Mouse (Mus musculus) neural tube, embryonic 11.5 days (tissue): ENCODE results near the gene Cxcr2. TPM values are rescaled to one million over a fixed set of nuclear protein-coding genes. Genes with fewer than 3 reads are reported as not detected.

Source experiments
- ATAC-seq: fragments of 200-750 bp; cut with Nextera tagmentation; 2 replicates; pipeline ENCODE4 v1.8.0; 2017; ENCODE audit warnings: moderate number of reproducible peaks, mild to moderate bottlenecking, moderate TSS enrichment, moderate library complexity; ENCODE audit not compliant: insufficient read depth, low FRiP score, low TSS enrichment
- DNase-seq: peaks from one replicate; pipeline ENCODE4 v3.0.0-alpha.2; 2015; ENCODE audit warnings: low spot score
- H3K27ac ChIP-seq: fragments of 300-500 bp; sonication (generic); 2 replicates; pipeline ENCODE4 v1.5.1; 2014; ENCODE audit warnings: low read depth, mild to moderate bottlenecking, low read length
- H3K27me3 ChIP-seq: fragments of 300-500 bp; sonication (generic); 2 replicates; pipeline ENCODE4 v1.6.1; 2014; ENCODE audit warnings: mild to moderate bottlenecking, low read length, mixed read lengths; ENCODE audit not compliant: control insufficient read depth, insufficient read depth
- H3K36me3 ChIP-seq: fragments of 300-500 bp; sonication (generic); 2 replicates; pipeline ENCODE4 v1.6.1; 2014; ENCODE audit warnings: mild to moderate bottlenecking, low read length, moderate library complexity, mixed read lengths; ENCODE audit not compliant: control insufficient read depth, insufficient read depth
- H3K4me1 ChIP-seq: fragments of 300-500 bp; sonication (generic); 2 replicates; pipeline ENCODE4 v1.6.1; 2014; ENCODE audit warnings: low read length, mixed read lengths; ENCODE audit not compliant: control insufficient read depth, insufficient read depth
- H3K4me2 ChIP-seq: fragments of 300-500 bp; sonication (generic); 2 replicates; pipeline ENCODE4 v1.6.1; 2014; ENCODE audit warnings: low read depth, mild to moderate bottlenecking, moderate library complexity
- H3K4me3 ChIP-seq: fragments of 300-500 bp; sonication (generic); 2 replicates; pipeline ENCODE4 v1.5.1; 2014; ENCODE audit warnings: low read depth, low read length
- H3K9ac ChIP-seq: fragments of 300-500 bp; sonication (generic); 2 replicates; pipeline ENCODE4 v1.6.1; 2014; ENCODE audit warnings: mild to moderate bottlenecking, low read length
- H3K9me3 ChIP-seq: fragments of 300-500 bp; sonication (generic); 2 replicates; pipeline ENCODE4 v1.6.1; 2016; ENCODE audit warnings: low read length; ENCODE audit not compliant: control insufficient read depth
- WGBS: fragments of 180-500 bp; shearing (Covaris S2); extraction: QIAGEN DNeasy Blood & Tissue Kit; methylation state at CpG from one replicate; pipeline ENCODE4 v1.1.7; 2014; 5-methylcytosine and 5-hydroxymethylcytosine counted together
- polyA plus RNA-seq: library from polyadenylated mRNA; unstranded; fragments of >200 nt; fragmentation: Nextera tagmentation; extraction: Ambion mirVana; gene quantifications from 2 replicates; pipeline ENCODE4 v1.2.1, GENCODE M21; 2014

Cxcr2 gene
- 0.24 TPM in 1 of 2 replicates, not detected in the other for polyA plus RNA-seq

- DNase-seq (no peak), ATAC-seq (no peak)
- Histone ChIP-seq H3K4me1 (no peaks in the 10 kb centered on the region), H3K9me3 (no peaks in the 10 kb centered on the region), H3K4me2 (no peak within 1 kb of the TSS), H3K27ac (no peak within 1 kb of the TSS), H3K9ac (no peak within 1 kb of the TSS), H3K27me3 (no peaks in the 10 kb centered on the region), H3K4me3 (no peak within 1 kb of the TSS), H3K36me3 (no peaks in the 10 kb centered on the region)
- 81% methylated on average over 8 of the region's 8 CpGs for WGBS
These were observed at the start of gene Cxcr2 for GRCm38 (mm10) chr1:74153461-74154184. Cxcr2 (plus strand) TSS chr1:74153989.

DNA sequence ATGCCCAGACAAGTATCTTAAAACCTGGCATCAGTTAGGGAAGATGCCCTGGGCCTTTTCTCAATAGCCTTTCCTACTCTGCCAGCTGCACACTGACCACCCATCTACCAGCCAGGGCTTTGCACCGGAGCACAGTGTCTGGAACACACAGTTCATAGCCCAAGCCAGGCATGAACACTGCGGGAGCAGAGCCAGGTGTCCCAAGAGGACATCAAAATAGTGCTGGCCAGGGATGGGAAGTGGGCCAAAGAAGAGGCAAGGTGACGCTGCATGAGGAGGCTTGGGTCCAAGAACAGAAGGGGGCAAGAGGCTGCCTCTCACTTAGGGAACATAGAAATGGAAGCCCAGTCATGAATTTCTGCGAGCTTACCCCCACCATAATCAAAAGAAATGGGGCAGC, 48.1 kb upstream of the Cxcr2 start:
- no peaks in the 10 kb centered on the region for H3K27me3 ChIP-seq
- H3K27ac ChIP-seq: no peak overlapping the region
- no peak overlapping the region for H3K4me2 ChIP-seq
- WGBS: 88% methylated on average over 4 of the region's 4 CpGs
- H3K36me3 ChIP-seq: no peaks in the 10 kb centered on the region
- H3K4me1 ChIP-seq: peaks cover 43% of the 10 kb centered on the region
- no peak overlapping the region for H3K9ac ChIP-seq
- H3K4me3 ChIP-seq: no peak overlapping the region
- H3K9me3 ChIP-seq: no peaks in the 10 kb centered on the region
- no peak for DNase-seq
- ATAC-seq: no peak

DNA sequence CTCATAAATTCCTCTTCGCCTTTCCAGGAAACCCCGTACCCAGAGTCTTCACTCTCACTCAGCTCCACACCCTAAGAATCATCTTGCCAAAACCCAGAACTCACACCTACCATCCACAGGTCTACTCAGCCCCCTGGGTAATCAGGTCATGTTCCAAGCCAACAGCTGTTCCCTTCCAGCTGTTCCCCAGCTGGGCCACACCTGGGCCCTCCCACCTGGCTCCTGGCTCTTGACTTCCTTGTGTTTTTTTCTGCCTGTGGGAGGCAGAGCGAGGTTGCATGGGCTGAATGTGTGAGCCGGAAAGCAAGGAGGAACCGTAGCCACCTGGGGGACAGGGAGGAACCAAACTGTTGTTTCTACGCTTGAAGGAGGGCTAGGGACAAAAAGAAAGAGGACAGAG, 47.6 kb upstream of the Cxcr2 start:
- Histone ChIP-seq H3K27me3 (no peaks in the 10 kb centered on the region), H3K9ac (no peak overlapping the region), H3K4me1 (peaks cover 48% of the 10 kb centered on the region), H3K4me2 (no peak overlapping the region), H3K9me3 (no peaks in the 10 kb centered on the region), H3K4me3 (no peak overlapping the region), H3K36me3 (no peaks in the 10 kb centered on the region), H3K27ac (no peak overlapping the region)
- no peak for ATAC-seq
- DNase-seq: no peak
- 82% methylated on average over 6 of the region's 6 CpGs for WGBS

- Histone ChIP-seq H3K4me1 (peaks cover 59% of the 10 kb centered on the region), H3K9me3 (no peaks in the 10 kb centered on the region), H3K4me3 (no peak overlapping the region), H3K9ac (no peak overlapping the region), H3K27me3 (no peaks in the 10 kb centered on the region), H3K4me2 (no peak overlapping the region), H3K36me3 (no peaks in the 10 kb centered on the region), H3K27ac (no peak overlapping the region)
- DNase-seq (no peak), ATAC-seq (no peak)
- WGBS: 69% methylated on average over 4 of the region's 5 CpGs
These were observed 45.7 kb upstream of the Cxcr2 start for GRCm38 (mm10) chr1:74107931-74108618.

DNA sequence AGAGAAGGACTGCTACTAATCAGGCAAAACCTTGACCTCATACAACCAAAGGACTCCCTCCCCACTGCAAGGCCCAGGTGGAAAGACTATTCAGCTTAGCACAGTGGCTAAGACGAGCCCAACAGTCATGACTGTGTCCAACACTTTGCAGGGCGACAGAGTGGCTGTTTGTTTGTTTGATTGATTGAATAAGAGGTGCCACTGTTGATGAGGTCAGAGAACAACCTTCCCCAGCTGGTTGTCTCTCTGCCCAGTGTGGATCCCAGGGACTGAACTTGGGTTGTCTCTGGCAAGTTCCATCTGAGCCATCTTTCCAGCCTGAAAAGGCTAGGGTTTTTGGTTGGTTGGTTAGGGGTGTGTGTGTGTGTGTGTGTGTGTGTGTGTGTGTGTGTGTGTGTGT, 44.1 kb upstream of the Cxcr2 start:
- peaks cover 47% of the 10 kb centered on the region for H3K4me1 ChIP-seq
- no peaks in the 10 kb centered on the region for H3K9me3 ChIP-seq
- no peak overlapping the region for H3K9ac ChIP-seq
- H3K27me3 ChIP-seq: no peaks in the 10 kb centered on the region
- DNase-seq (no peak), ATAC-seq (no peak)
- 0 out of 2 replicates have a peak overlapping the region, but pooled peaks have one; percentile 46 for H3K27ac ChIP-seq
- H3K4me2 ChIP-seq: no peak overlapping the region
- no peaks in the 10 kb centered on the region for H3K36me3 ChIP-seq
- no peak overlapping the region for H3K4me3 ChIP-seq
- 45% methylated on average over 2 of the region's 2 CpGs for WGBS

- no peak overlapping the region; the same call in 1 of the 2 replicates for H3K4me2 ChIP-seq
- H3K36me3 ChIP-seq: no peaks in the 10 kb centered on the region
- no peak overlapping the region for H3K4me3 ChIP-seq
- peak overlapping the region; percentile 78 for H3K27ac ChIP-seq
- peaks cover 44% of the 10 kb centered on the region for H3K4me1 ChIP-seq
- no peaks in the 10 kb centered on the region for H3K27me3 ChIP-seq
- no peak overlapping the region for H3K9ac ChIP-seq
- 5% methylated on average over 8 of the region's 8 CpGs for WGBS
- DNase-seq (peak; percentile 86), ATAC-seq (peak; percentile 92)
- no peaks in the 10 kb centered on the region for H3K9me3 ChIP-seq
These were observed 42.7 kb upstream of the Cxcr2 start for GRCm38 (mm10) chr1:74110932-74111695.

- H3K4me2 ChIP-seq: no peak overlapping the region
These were observed 42.1 kb upstream of the Cxcr2 start for GRCm38 (mm10) chr1:74111696-74112030.

DNA sequence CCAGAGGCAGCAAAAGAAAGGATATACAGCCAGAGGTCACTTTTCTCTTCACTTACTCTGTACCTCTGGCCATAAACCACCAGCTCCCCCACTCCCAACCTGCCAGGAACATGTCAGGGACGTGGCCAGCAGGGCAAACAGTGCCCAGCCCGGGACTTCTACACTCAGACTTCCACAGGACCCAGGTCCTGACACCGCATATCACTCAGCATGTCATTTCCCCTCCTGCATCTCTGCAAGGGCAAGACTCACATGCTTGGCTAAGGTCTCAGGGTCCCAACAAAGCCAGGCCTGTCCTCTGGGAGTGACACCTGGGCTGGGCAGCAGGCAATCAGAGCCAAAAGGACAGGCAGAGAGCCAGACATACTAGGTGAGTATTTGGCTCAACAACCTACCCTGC, 40.7 kb upstream of the Cxcr2 start:
- no peaks in the 10 kb centered on the region for H3K27me3 ChIP-seq
- H3K27ac ChIP-seq: no peak overlapping the region
- H3K4me1 ChIP-seq: peaks cover 44% of the 10 kb centered on the region
- no peak for DNase-seq
- H3K4me3 ChIP-seq: no peak overlapping the region
- H3K4me2 ChIP-seq: no peak overlapping the region
- 39% methylated on average over 3 of the region's 3 CpGs for WGBS
- no peak for ATAC-seq
- no peak overlapping the region for H3K9ac ChIP-seq
- no peaks in the 10 kb centered on the region for H3K9me3 ChIP-seq
- no peaks in the 10 kb centered on the region for H3K36me3 ChIP-seq

More at GRCm38 (mm10) chr1:74111696-74112030, 42.1 kb upstream of the Cxcr2 start:
- 13% methylated on average over 6 of the region's 6 CpGs for WGBS
- H3K9ac ChIP-seq: no peak overlapping the region; the same call in 1 of the 2 replicates
- no peaks in the 10 kb centered on the region for H3K9me3 ChIP-seq
- DNase-seq (no peak), ATAC-seq (no peak)
- no peaks in the 10 kb centered on the region for H3K36me3 ChIP-seq
- H3K4me1 ChIP-seq: peaks cover 44% of the 10 kb centered on the region
- no peaks in the 10 kb centered on the region for H3K27me3 ChIP-seq
- no peak overlapping the region for H3K4me3 ChIP-seq
- peak overlapping the region; percentile 78 for H3K27ac ChIP-seq
